Mouse (Mus musculus): ENCODE measurements around the gene Rapgef5. TPM values are rescaled to one million over a fixed set of nuclear protein-coding genes. Genes with fewer than 3 reads are reported as not detected.

Gene Rapgef5
- 4.3 and 5.6 TPM in 2 replicates for polyA plus RNA-seq (2015; fragmentation: Nextera tagmentation; extraction: Ambion mirVana)

- WGBS: 89% methylated on average over 2 of the region's 2 CpGs
- TF ChIP-seq EP300 (optimal IDR thresholded peaks at IDR 0.05) (no peak), CTCF (IDR thresholded peaks at IDR 0.05; ENCODE audit: low read depth) (no peak)
Observed at GRCm38 (mm10) chr12:117516179-117516578, at the start of gene Rapgef5. Rapgef5 (plus strand) TSS chr12:117516479.

GRCm38 (mm10) chr12:117468329-117468728 is 48.0 kb upstream of the Rapgef5 start:
- no peaks in the 10 kb centered on the region for H3K36me3 ChIP-seq (ENCODE audit: control insufficient read depth, insufficient read depth, low read length)
- ATAC-seq (ENCODE audit: low FRiP score, low TSS enrichment) (no peak; the same call in 1 of the 2 replicates), DNase-seq (ENCODE audit: low spot score) (no peak)
- H3K4me1 ChIP-seq (replicated peaks; ENCODE audit: control insufficient read depth, insufficient read depth): no peaks in the 10 kb centered on the region
- no peaks in the 10 kb centered on the region for H3K9me3 ChIP-seq (ENCODE audit: control insufficient read depth, low read length)
- H3K27ac ChIP-seq (replicated peaks): no peak overlapping the region
- TF ChIP-seq CTCF (IDR thresholded peaks at IDR 0.05; ENCODE audit: low read depth): no peak
- no peak for TF ChIP-seq EP300 (optimal IDR thresholded peaks at IDR 0.05)
- no peak overlapping the region for H3K4me3 ChIP-seq (ENCODE audit: low read depth, low read length)
- 18% methylated on average over 5 of the region's 5 CpGs for WGBS
- H3K27me3 ChIP-seq (ENCODE audit: control insufficient read depth, insufficient read depth, low read length): no peaks in the 10 kb centered on the region
- no peak overlapping the region for H3K4me2 ChIP-seq (replicated peaks; ENCODE audit: low read depth)
- H3K9ac ChIP-seq (ENCODE audit: low read length): no peak overlapping the region

More at GRCm38 (mm10) chr12:117516179-117516578, at the start of gene Rapgef5:
- Histone ChIP-seq H3K9ac (ENCODE audit: low read length) (no peak within 1 kb of the TSS), H3K4me1 (replicated peaks; ENCODE audit: control insufficient read depth, insufficient read depth) (no peaks in the 10 kb centered on the region), H3K4me3 (ENCODE audit: low read depth, low read length) (no peak within 1 kb of the TSS), H3K27me3 (ENCODE audit: control insufficient read depth, insufficient read depth, low read length) (no peaks in the 10 kb centered on the region), H3K9me3 (ENCODE audit: control insufficient read depth, low read length) (no peaks in the 10 kb centered on the region), H3K36me3 (ENCODE audit: control insufficient read depth, insufficient read depth, low read length) (no peaks in the 10 kb centered on the region), H3K27ac (replicated peaks) (no peak within 1 kb of the TSS), H3K4me2 (replicated peaks; ENCODE audit: low read depth) (no peak within 1 kb of the TSS)
- DNase-seq (ENCODE audit: low spot score): no peak
- ATAC-seq (ENCODE audit: low FRiP score, low TSS enrichment): no peak

- Histone ChIP-seq H3K4me1 (replicated peaks; ENCODE audit: control insufficient read depth, insufficient read depth) (no peaks in the 10 kb centered on the region), H3K9me3 (ENCODE audit: control insufficient read depth, low read length) (no peaks in the 10 kb centered on the region), H3K36me3 (ENCODE audit: control insufficient read depth, insufficient read depth, low read length) (no peaks in the 10 kb centered on the region), H3K27me3 (ENCODE audit: control insufficient read depth, insufficient read depth, low read length) (no peaks in the 10 kb centered on the region), H3K9ac (ENCODE audit: low read length) (no peak overlapping the region), H3K27ac (replicated peaks) (no peak overlapping the region), H3K4me2 (replicated peaks; ENCODE audit: low read depth) (no peak overlapping the region), H3K4me3 (ENCODE audit: low read depth, low read length) (no peak overlapping the region)
- no peak for ATAC-seq (ENCODE audit: low FRiP score, low TSS enrichment)
- 61% methylated on average over 3 of the region's 3 CpGs for WGBS
- TF ChIP-seq CTCF (IDR thresholded peaks at IDR 0.05; ENCODE audit: low read depth) (no peak), EP300 (optimal IDR thresholded peaks at IDR 0.05) (no peak)
- no peak for DNase-seq (ENCODE audit: low spot score)
Observed at GRCm38 (mm10) chr12:117479014-117479413, 37.3 kb upstream of the Rapgef5 start.

- Histone ChIP-seq H3K27ac (replicated peaks) (no peak overlapping the region), H3K9ac (ENCODE audit: low read length) (no peak overlapping the region), H3K36me3 (ENCODE audit: control insufficient read depth, insufficient read depth, low read length) (no peaks in the 10 kb centered on the region), H3K27me3 (ENCODE audit: control insufficient read depth, insufficient read depth, low read length) (no peaks in the 10 kb centered on the region), H3K9me3 (ENCODE audit: control insufficient read depth, low read length) (no peaks in the 10 kb centered on the region), H3K4me1 (replicated peaks; ENCODE audit: control insufficient read depth, insufficient read depth) (no peaks in the 10 kb centered on the region), H3K4me2 (replicated peaks; ENCODE audit: low read depth) (no peak overlapping the region), H3K4me3 (ENCODE audit: low read depth, low read length) (no peak overlapping the region)
- no peak; the same call in 1 of the 2 replicates for ATAC-seq (ENCODE audit: low FRiP score, low TSS enrichment)
- TF ChIP-seq EP300 (optimal IDR thresholded peaks at IDR 0.05) (no peak), CTCF (IDR thresholded peaks at IDR 0.05; ENCODE audit: low read depth) (no peak)
- WGBS: 54% methylated on average over 7 of the region's 7 CpGs
- no peak for DNase-seq (ENCODE audit: low spot score)
Observed at GRCm38 (mm10) chr12:117479680-117480079, 36.6 kb upstream of the Rapgef5 start.

GRCm38 (mm10) chr12:117480958-117481357 is 35.3 kb upstream of the Rapgef5 start:
- Histone ChIP-seq H3K36me3 (ENCODE audit: control insufficient read depth, insufficient read depth, low read length) (no peaks in the 10 kb centered on the region), H3K9ac (ENCODE audit: low read length) (no peak overlapping the region), H3K4me3 (ENCODE audit: low read depth, low read length) (no peak overlapping the region), H3K4me1 (replicated peaks; ENCODE audit: control insufficient read depth, insufficient read depth) (no peaks in the 10 kb centered on the region), H3K27ac (replicated peaks) (no peak overlapping the region), H3K27me3 (ENCODE audit: control insufficient read depth, insufficient read depth, low read length) (no peaks in the 10 kb centered on the region), H3K9me3 (ENCODE audit: control insufficient read depth, low read length) (no peaks in the 10 kb centered on the region), H3K4me2 (replicated peaks; ENCODE audit: low read depth) (no peak overlapping the region)
- WGBS: 78% methylated on average over 3 of the region's 3 CpGs
- ATAC-seq (ENCODE audit: low FRiP score, low TSS enrichment) (peak; percentile 61; the same call in 1 of the 2 replicates), DNase-seq (ENCODE audit: low spot score) (no peak)
- TF ChIP-seq EP300 (optimal IDR thresholded peaks at IDR 0.05): no peak
- TF ChIP-seq CTCF (IDR thresholded peaks at IDR 0.05; ENCODE audit: low read depth): no peak

GRCm38 (mm10) chr12:117482665-117483064 is 33.6 kb upstream of the Rapgef5 start:
- H3K4me2 ChIP-seq (replicated peaks; ENCODE audit: low read depth): no peak overlapping the region
- TF ChIP-seq EP300 (optimal IDR thresholded peaks at IDR 0.05): no peak
- TF ChIP-seq CTCF (IDR thresholded peaks at IDR 0.05; ENCODE audit: low read depth): no peak
- H3K36me3 ChIP-seq (ENCODE audit: control insufficient read depth, insufficient read depth, low read length): no peaks in the 10 kb centered on the region
- no peak for DNase-seq (ENCODE audit: low spot score)
- no peaks in the 10 kb centered on the region for H3K4me1 ChIP-seq (replicated peaks; ENCODE audit: control insufficient read depth, insufficient read depth)
- no peaks in the 10 kb centered on the region for H3K27me3 ChIP-seq (ENCODE audit: control insufficient read depth, insufficient read depth, low read length)
- peak overlapping the region; percentile 9; the same call in 1 of the 2 replicates for H3K27ac ChIP-seq (replicated peaks)
- no peaks in the 10 kb centered on the region for H3K9me3 ChIP-seq (ENCODE audit: control insufficient read depth, low read length)
- H3K9ac ChIP-seq (ENCODE audit: low read length): no peak overlapping the region
- no peak for ATAC-seq (ENCODE audit: low FRiP score, low TSS enrichment)
- WGBS: 14% methylated on average over 3 of the region's 3 CpGs
- no peak overlapping the region for H3K4me3 ChIP-seq (ENCODE audit: low read depth, low read length)

Measured in stomach, postnatal 0 days (tissue).